Mouse (Mus musculus): ENCODE results near the gene Tfeb. TPM values are rescaled to one million over a fixed set of nuclear protein-coding genes. Genes with fewer than 3 reads are reported as not detected.

Tfeb gene
- total and polyA plus RNA-seq, 2 experiments, result 5.7 to 15.7 TPM

- Histone ChIP-seq H3K27me3 (ENCODE audit: control insufficient read depth, insufficient read depth, low read length) (no peaks in the 10 kb centered on the region), H3K9ac (ENCODE audit: low read depth, low read length) (no peak overlapping the region), H3K79me2 (ENCODE audit: control insufficient read depth, insufficient read depth, low read length) (no peaks in the 10 kb centered on the region), H3K4me3 (ENCODE audit: insufficient read depth, low read depth, low read length) (no peak overlapping the region), H3K36me3 (ENCODE audit: control insufficient read depth, insufficient read depth, low read length) (no peaks in the 10 kb centered on the region), H3K27ac (replicated peaks; ENCODE audit: insufficient read depth, low read depth, low read length) (no peak overlapping the region), H3K4me1 (ENCODE audit: control insufficient read depth, insufficient read depth, low read length) (no peaks in the 10 kb centered on the region)
- no peak for DNase-seq (ENCODE audit: extremely low read depth, low read depth, low spot score)
- TF ChIP-seq POLR2A (IDR thresholded peaks at IDR 0.05; ENCODE audit: extremely low read depth, insufficient read depth, low read length) (no peak), CTCF (IDR thresholded peaks at IDR 0.05; ENCODE audit: low read depth, low read length) (no peak)
- WGBS, result 76% methylated on average over 16 of the region's 16 CpGs
Observed at GRCm38 (mm10) chr17:47796156-47796816, 59.5 kb downstream of the Tfeb start.

- TF ChIP-seq POLR2A (IDR thresholded peaks at IDR 0.05; ENCODE audit: extremely low read depth, insufficient read depth, low read length) (no peak), CTCF (IDR thresholded peaks at IDR 0.05; ENCODE audit: low read depth, low read length) (peak; percentile 28; the same call in 1 of the 2 replicates)
- DNase-seq (ENCODE audit: extremely low read depth, low read depth, low spot score), result no peak
- Histone ChIP-seq H3K27ac (replicated peaks; ENCODE audit: insufficient read depth, low read depth, low read length) (no peak overlapping the region), H3K79me2 (ENCODE audit: control insufficient read depth, insufficient read depth, low read length) (no peaks in the 10 kb centered on the region), H3K4me1 (ENCODE audit: control insufficient read depth, insufficient read depth, low read length) (no peaks in the 10 kb centered on the region), H3K4me3 (ENCODE audit: insufficient read depth, low read depth, low read length) (no peak overlapping the region), H3K36me3 (ENCODE audit: control insufficient read depth, insufficient read depth, low read length) (no peaks in the 10 kb centered on the region), H3K27me3 (ENCODE audit: control insufficient read depth, insufficient read depth, low read length) (no peaks in the 10 kb centered on the region), H3K9ac (ENCODE audit: low read depth, low read length) (no peak overlapping the region)
- WGBS, result 80% methylated on average over 4 of the region's 4 CpGs
Observed at GRCm38 (mm10) chr17:47796968-47797367, 60.1 kb downstream of the Tfeb start.

DNA sequence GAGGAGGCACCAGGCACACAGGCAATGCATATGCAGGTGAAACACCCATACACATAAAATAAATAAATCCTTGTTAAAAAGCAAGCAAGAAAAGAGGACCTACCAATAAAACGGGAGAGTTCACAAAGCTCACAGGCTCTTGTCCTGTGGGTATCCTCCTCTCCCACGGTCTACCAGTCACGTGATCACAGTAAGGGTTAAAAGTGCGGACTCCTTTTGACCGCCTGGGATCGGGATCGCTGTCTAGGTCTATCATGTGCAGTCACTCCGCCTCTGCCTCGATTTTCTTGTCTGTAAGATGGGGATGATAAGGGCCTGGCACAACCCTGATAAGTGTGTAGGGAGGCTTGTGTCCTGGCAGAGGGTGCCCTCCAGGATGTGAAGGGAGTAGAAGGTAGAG lies 60.6 kb downstream of the Tfeb start:
- TF ChIP-seq POLR2A (IDR thresholded peaks at IDR 0.05; ENCODE audit: extremely low read depth, insufficient read depth, low read length) (no peak), CTCF (IDR thresholded peaks at IDR 0.05; ENCODE audit: low read depth, low read length) (no peak)
- DNase-seq (ENCODE audit: extremely low read depth, low read depth, low spot score), result no peak
- H3K27me3 ChIP-seq (ENCODE audit: control insufficient read depth, insufficient read depth, low read length), result no peaks in the 10 kb centered on the region

DNA sequence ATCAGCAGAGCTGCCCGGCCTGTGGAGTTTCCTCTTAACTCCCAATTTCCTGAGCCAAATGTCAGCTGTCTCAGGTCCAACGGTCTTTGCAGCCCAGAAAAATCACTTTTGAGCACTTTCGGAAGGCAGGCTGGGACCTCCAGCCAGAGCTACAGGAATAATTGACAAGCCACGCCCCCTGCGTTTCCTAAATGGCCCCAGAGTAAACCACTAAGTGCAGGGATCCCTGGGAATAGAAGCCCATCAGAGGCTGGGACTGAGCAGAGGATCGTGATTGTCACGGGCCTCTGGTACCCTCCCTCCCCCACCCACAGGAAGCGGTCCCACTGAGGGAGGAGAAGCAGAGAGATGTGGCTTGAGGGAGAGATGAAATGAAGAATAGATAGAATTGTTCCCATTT lies 66.0 kb downstream of the Tfeb start:
- H3K9ac ChIP-seq (ENCODE audit: low read depth, low read length), result no peak overlapping the region
- H3K36me3 ChIP-seq (ENCODE audit: control insufficient read depth, insufficient read depth, low read length), result no peaks in the 10 kb centered on the region
- H3K79me2 ChIP-seq (ENCODE audit: control insufficient read depth, insufficient read depth, low read length), result no peaks in the 10 kb centered on the region
- H3K27ac ChIP-seq (replicated peaks; ENCODE audit: insufficient read depth, low read depth, low read length), result no peak overlapping the region
- H3K4me1 ChIP-seq (ENCODE audit: control insufficient read depth, insufficient read depth, low read length), result peaks cover 3% of the 10 kb centered on the region; the same call in 1 of the 2 replicates
- WGBS, result 36% methylated on average over 8 of the region's 8 CpGs
- no peak overlapping the region for H3K4me3 ChIP-seq (ENCODE audit: insufficient read depth, low read depth, low read length)
- no peak for DNase-seq (ENCODE audit: extremely low read depth, low read depth, low spot score)
- TF ChIP-seq CTCF (IDR thresholded peaks at IDR 0.05; ENCODE audit: low read depth, low read length), result no peak
- TF ChIP-seq POLR2A (IDR thresholded peaks at IDR 0.05; ENCODE audit: extremely low read depth, insufficient read depth, low read length), result no peak
- H3K27me3 ChIP-seq (ENCODE audit: control insufficient read depth, insufficient read depth, low read length), result no peaks in the 10 kb centered on the region

More for the DNA sequence above, 60.6 kb downstream of the Tfeb start:
- WGBS, result 73% methylated on average over 9 of the region's 9 CpGs
- Histone ChIP-seq H3K79me2 (ENCODE audit: control insufficient read depth, insufficient read depth, low read length) (no peaks in the 10 kb centered on the region), H3K27ac (replicated peaks; ENCODE audit: insufficient read depth, low read depth, low read length) (no peak overlapping the region), H3K4me1 (ENCODE audit: control insufficient read depth, insufficient read depth, low read length) (no peaks in the 10 kb centered on the region), H3K36me3 (ENCODE audit: control insufficient read depth, insufficient read depth, low read length) (no peaks in the 10 kb centered on the region), H3K9ac (ENCODE audit: low read depth, low read length) (no peak overlapping the region), H3K4me3 (ENCODE audit: insufficient read depth, low read depth, low read length) (no peak overlapping the region)

DNA sequence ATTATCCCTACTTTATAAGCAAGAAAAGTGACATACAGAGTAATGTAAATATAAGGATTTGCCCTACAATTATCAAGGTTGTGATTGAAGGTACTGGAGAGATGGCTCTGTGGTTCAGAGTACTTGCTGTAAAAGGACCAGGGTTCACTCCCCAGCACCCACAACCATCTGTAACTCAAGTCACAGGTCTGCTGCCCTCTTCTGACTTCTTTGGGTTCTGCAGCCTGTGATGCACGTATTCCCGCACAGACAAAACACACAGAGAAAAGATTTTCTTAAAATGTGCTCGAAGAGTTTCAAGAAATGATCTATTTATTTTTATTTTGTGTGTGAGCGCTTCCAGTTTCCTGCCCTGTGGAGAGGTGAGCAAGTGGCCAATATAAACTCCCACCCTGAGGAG lies 66.8 kb downstream of the Tfeb start:
- Histone ChIP-seq H3K27me3 (ENCODE audit: control insufficient read depth, insufficient read depth, low read length) (no peaks in the 10 kb centered on the region), H3K4me3 (ENCODE audit: insufficient read depth, low read depth, low read length) (no peak overlapping the region), H3K27ac (replicated peaks; ENCODE audit: insufficient read depth, low read depth, low read length) (no peak overlapping the region), H3K9ac (ENCODE audit: low read depth, low read length) (no peak overlapping the region), H3K79me2 (ENCODE audit: control insufficient read depth, insufficient read depth, low read length) (no peaks in the 10 kb centered on the region), H3K36me3 (ENCODE audit: control insufficient read depth, insufficient read depth, low read length) (no peaks in the 10 kb centered on the region), H3K4me1 (ENCODE audit: control insufficient read depth, insufficient read depth, low read length) (peaks cover 3% of the 10 kb centered on the region; the same call in 1 of the 2 replicates)
- DNase-seq (ENCODE audit: extremely low read depth, low read depth, low spot score), result no peak
- TF ChIP-seq CTCF (IDR thresholded peaks at IDR 0.05; ENCODE audit: low read depth, low read length), result no peak; the same call in 1 of the 2 replicates
- TF ChIP-seq POLR2A (IDR thresholded peaks at IDR 0.05; ENCODE audit: extremely low read depth, insufficient read depth, low read length), result no peak
- WGBS, result over 99% methylated on average over 4 of the region's 4 CpGs
